Mouse (Mus musculus) testis, adult 2 months (tissue): ENCODE measurements around the gene Ugt1a10.
"Not testable (repeated sequence)": the region's sequence is repeated elsewhere in the genome, so short reads cannot be mapped to it uniquely, and the experiment has no call there.

Source experiments
- CTCF ChIP-seq: fragments of 200-500 bp; IDR thresholded peaks from 2 replicates; pipeline ENCODE4 v1.5.1; 2012; ENCODE audit warnings: low read depth, mild to moderate bottlenecking, inconsistent platforms, low read length, moderate library complexity; ENCODE audit not compliant: control insufficient read depth, insufficient read depth, insufficient replicate concordance
- POLR2A ChIP-seq: fragments of 200-500 bp; IDR thresholded peaks from 2 replicates; pipeline ENCODE4 v1.6.1; 2012; ENCODE audit warnings: low read depth, mild to moderate bottlenecking, inconsistent platforms, low read length, moderate library complexity; ENCODE audit not compliant: control insufficient read depth

DNA sequence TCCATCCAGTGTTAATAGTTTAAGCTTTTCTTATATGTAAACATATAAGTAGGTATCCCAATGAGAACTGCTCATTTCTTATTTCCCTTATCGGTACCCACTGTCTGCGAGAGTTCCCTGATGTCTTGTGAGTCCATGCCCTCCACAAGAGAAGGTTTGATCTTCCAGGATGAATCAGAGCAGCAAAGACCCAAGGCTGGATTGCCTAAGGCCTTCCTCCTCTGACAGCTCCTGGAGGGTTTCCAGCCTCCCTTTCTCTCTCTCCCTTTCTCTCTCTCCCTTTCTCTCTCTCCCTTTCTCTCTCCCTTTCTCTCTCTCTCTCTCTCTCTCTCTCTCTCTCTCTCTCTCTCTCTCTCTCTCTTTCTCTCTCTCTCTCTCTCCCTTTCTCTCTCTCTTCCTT lies 73.9 kb downstream of the Ugt1a10 start:
- not testable (repeated sequence) for TF ChIP-seq POLR2A, CTCF
